Mouse (Mus musculus): ENCODE measurements around the gene Sipa1.

Gene Sipa1

DNA sequence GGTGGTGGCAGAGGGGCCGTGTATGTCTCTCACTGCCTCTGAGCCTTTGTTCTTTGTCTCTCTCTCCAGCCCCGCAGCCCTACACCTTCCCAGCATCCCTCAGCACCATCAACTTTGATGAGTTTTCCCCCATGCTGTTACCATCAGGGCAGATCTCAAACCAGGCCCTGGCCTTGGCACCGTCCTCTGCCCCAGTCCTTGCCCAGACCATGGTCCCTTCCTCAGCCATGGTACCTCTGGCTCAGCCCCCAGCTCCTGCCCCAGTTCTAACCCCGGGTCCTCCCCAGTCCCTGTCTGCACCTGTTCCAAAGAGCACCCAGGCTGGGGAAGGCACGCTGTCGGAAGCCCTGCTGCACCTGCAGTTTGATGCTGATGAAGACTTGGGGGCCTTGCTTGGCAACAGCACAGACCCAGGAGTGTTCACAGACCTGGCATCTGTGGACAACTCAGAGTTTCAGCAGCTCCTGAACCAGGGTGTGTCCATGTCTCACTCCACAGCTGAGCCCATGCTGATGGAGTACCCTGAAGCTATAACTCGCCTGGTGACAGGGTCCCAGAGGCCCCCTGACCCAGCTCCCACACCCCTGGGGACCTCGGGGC, 16.7 kb downstream of the Sipa1 start:
- no peak for DNase-seq (ENCODE audit: low read depth, low spot score)

DNA sequence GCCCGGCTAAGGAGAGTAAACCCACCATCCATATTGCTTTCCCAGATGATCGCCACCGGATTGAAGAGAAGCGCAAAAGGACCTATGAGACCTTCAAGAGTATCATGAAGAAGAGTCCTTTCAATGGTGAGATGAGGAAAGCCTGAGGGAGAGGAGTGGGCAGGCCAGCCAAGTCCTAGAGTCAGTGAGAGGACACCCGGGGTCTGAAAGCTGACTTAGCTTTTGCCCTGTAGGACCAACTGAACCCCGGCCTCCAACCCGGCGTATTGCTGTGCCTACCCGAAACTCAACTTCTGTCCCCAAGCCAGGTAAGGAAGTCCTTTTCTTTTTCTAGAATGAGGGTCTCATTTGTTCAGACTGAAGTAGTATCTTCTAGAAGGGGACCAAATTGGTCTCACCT, 18.2 kb downstream of the Sipa1 start:
- no peak for DNase-seq (ENCODE audit: low read depth, low spot score)

DNA sequence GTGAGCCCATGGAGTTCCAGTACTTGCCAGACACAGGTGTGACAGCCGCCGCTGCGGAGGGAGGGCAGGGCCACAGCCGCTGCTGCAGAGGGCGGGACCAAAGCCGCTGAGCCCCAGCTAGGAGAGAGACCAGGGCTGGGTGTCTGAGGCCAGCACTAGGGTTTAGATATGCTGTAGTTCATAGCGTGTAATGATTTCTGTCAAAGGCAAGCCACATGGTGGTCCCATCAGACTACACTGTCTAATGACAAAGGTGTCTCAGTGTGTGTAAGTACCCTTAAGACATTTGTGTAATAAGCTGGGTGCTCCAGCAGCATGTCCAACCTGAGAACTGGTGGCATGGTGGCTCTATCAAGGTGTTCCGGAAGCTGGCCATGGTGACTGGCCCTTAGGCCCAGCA, 21.9 kb downstream of the Sipa1 start:
- DNase-seq (ENCODE audit: low read depth, low spot score) = no peak

DNA sequence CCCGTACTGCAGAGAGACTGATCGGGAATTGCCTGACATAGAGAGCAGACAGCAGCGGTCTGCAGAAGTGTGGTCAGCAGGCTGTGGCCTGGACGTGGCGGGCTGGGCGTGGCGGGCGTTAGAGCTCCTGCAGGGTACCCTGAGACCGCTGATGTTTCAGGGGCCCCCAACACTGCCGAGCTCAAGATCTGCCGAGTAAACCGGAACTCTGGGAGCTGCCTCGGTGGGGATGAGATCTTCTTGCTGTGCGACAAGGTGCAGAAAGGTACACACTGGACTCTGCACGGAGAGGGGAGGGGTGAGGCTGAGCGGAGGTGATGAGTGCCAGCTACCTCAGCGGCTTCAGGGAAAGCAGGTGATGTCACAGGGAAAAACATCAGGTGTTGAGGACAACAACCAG, 22.5 kb downstream of the Sipa1 start:
- no peak for DNase-seq (ENCODE audit: low read depth, low spot score)

DNA sequence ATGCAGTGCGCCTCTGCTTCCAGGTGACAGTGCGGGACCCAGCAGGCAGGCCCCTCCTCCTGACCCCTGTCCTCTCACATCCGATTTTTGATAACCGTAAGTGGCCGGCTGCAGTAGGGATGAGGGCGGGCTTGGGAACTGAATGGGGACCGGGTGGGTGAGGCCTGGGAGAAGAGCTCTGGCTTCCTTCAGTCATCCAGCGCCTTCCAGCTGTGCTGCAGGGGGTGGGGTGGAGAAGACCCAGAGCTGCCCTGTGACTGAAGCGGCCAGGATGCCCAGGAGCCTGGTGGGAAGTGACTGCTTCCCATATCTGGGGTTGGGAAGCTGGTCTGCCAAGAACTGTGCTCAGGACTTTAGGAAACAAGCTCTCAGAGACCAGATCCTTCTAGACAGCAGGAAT, 23.2 kb downstream of the Sipa1 start:
- DNase-seq (ENCODE audit: low read depth, low spot score) = no peak

DNA sequence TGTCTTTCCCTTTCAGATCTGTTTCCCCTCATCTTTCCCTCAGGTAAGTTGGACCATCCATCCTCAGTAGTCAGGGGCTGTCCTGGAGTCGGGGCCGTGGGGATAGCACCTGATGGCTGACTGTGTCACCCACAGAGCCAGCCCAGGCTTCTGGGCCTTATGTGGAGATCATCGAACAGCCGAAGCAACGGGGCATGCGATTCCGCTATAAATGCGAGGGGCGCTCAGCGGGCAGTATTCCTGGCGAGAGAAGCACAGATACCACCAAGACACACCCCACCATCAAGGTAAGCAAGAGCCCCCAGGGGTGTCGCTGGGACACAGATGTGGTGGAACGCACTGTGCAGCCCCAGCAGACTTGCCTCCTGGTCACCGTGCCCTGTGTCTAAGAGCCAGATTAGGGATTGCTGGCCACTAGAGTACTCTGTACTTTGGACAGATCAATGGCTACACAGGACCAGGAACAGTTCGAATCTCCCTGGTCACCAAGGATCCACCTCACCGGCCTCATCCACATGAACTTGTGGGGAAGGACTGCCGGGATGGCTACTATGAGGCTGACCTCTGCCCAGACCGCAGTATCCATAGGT, 25.0 kb downstream of the Sipa1 start:
- DNase-seq (ENCODE audit: low read depth, low spot score) = no peak

DNA sequence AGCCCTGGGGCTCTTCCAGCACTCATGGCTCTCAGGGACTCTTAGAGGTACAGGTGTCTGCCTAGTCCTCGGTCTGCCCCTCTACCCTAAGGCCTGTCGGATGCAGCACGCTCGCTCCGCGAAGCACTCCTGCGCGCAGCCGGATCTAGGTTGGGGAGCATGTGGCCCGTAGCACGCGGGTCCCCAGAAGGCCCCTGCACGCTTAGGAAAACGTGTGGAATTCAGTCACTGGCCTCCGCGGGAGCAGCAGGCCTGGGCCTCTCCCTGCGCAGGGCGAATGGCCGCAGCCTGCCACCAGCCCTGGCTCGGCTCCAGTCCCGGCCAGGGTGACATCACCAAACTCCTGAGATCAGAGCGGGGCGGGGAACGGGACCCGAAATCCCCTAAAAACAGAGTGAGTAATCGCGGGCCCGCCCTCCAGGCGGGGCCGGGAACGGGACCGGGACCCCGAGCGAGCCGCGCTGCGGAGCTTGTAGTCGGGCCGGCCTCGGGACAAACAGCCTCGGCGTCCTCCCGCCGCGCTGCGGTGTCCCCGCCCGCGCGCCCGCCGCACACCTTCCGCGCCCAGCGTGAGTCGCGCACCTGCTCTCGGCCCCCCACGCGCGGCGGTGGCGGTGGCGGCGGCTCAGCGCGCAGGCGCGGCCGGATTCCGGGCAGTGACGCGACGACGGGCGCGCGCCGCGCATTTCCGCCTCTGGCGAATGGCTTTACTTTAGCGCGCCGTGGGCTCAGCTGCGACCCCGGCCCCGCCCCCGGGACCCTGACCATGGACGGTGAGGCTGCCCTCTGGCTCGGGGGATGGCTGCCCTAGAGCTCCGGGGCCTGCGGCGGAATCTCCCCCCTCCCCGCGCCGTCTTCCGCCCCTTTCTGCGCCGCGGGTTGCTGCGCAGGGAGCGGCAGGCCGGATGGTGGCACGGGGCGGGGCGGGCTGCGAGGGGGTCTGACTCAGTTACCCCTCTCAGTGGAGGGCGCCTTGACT, 26.1 kb downstream of the Sipa1 start, which contains the start of gene Rela:
Gene Rela, plus strand, starts transcription at position 415 of the 979 bp plus-strand sequence.
- peak; percentile 60 for DNase-seq (ENCODE audit: low read depth, low spot score)

DNA sequence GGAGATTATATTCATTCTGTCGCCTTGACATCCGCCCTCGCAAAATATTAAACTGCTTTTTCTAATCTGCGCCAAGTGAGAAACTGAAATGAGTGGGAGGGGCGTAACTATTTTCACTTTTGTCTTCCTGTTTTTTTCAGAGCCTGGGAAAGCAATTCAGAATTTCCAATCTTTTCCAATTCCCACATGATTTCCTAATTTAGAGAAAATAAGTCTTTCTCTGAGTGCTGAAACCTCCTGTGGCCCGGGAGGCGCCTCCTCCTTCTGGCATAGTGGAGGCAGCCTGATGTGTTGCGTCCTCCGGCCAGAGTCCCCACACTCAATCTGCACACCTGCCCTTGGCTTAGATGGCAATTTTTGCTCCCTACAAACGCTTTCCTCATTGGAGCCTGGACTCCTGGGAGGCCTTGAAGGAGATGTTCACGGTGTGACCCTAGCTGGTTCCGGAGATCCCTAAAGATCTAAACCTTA, 26.9 kb downstream of the Sipa1 start:
- peak; percentile 48 for DNase-seq (ENCODE audit: low read depth, low spot score)

DNA sequence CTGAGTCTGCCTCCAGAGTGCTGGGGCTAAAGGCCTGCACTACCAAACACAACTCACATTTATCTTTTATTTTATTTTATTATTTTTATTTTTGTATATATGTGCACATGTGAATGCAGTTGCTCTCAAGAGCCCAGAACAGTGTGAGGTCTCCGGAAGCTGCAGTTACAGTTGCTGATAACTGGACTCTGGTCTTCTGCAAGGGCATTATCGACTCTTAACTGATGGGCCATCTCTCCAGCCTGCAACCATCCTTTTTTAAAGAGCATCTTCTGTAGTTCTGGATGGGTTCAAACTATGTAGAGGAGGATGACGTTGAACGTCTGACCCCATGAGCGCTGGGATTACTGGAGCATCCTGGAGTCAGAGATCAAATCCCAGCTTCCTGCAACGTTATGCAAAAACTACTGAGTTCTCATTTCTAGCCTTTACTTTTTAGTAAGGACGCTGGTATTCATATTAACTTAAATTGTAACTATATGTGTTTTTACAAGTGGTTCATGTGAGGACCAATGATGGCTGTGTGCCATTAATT, 27.4 kb downstream of the Sipa1 start:
- no peak for DNase-seq (ENCODE audit: low read depth, low spot score)

DNA sequence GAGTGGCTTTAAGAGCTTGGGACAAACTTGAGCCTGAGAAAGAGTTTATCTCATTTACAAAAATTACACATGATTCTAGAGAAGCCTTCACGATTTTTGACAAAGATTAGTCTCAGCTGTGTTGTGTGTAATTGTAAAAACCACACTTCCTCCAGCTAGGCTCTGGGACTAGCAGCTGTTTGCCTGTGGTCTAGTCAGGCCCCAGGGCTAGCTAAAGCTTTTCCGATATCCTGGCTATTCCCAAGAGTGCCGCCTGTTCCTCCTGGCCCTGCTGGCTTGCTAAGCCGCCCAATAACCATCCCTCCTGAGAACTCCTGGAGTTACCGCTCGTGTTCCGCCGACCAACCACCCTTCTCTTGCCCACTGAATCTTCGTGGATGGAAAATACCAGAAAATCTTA, 31.4 kb downstream of the Sipa1 start:
- no peak for DNase-seq (ENCODE audit: low read depth, low spot score)

DNA sequence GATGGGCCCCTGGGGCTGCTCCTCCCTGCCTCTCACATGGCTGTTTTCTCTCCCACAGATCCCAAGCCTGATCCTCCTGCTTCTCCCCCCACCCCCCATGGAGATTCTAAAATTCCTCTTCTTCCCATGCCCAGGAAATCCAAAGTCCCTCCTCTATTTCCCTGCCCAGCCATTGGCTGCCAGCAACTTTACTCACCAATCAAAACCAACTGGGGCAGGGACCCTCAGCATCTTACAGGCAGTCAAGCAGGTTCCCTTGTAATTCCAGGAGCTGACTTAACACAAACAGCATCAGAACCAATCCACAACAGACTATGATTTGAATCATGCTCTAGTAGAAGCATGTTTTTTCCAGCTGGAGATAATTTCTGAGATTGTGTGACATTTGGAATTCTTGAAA, 33.6 kb downstream of the Sipa1 start:
- DNase-seq (ENCODE audit: low read depth, low spot score) = no peak

DNA sequence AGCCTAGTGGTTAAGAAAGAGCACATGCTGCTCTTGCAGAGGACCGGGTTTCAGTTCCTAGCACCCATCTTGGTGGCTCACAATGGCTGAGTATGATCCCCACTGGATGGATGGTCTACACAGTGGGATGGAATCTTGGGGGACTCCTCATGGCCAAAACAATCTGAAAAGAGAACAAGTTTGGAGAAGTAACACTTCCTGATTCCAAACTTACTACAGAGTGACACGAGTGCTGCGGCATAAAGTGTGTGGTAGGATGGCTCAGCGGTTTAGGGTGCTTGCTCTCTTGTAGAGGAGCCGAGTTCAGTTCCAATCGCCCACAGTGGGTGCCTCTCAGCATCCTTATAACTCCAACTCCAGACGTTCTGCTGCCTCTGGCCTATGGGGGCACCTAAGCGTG, 38.2 kb downstream of the Sipa1 start:
- no peak for DNase-seq (ENCODE audit: low read depth, low spot score)

DNA sequence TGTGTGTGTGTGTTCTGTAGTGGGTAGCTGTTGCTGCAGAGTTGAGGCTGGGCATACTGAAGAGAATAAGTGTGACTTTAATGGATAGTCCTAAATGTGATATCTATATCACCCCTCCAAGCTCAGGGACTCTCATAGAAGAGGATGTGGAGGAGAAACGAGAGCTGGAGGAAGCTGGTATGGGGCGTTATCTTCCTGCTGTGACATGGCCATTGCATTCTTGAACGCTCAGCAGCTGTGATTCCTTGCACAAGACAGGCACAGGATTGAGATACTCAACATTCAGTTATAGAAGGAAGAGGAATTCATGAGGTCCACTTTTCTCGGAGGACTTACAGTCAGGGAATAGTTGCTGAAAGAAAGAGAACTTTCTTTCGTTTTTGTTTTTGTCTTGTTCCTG, 41.6 kb downstream of the Sipa1 start:
- DNase-seq (ENCODE audit: low read depth, low spot score) = no peak

DNA sequence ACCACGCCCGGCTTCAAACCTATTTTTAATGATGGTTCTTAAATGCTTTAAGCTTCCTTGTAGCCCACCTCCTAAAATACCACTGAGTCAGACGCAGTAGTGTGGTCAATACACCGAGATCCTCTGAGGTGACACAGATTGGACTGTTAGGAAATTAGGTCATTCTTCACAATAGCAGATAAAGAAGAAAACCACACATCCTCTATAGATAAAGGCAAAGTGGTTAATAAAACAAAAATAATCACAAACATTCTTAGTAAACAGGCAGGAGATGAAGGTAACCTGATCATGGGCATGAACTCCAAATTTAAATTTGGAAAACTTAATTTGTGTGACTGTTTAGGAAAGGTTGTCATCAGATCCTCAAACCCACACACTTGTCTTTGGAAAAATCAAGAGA, 43.5 kb downstream of the Sipa1 start:
- no peak for DNase-seq (ENCODE audit: low read depth, low spot score)

DNA sequence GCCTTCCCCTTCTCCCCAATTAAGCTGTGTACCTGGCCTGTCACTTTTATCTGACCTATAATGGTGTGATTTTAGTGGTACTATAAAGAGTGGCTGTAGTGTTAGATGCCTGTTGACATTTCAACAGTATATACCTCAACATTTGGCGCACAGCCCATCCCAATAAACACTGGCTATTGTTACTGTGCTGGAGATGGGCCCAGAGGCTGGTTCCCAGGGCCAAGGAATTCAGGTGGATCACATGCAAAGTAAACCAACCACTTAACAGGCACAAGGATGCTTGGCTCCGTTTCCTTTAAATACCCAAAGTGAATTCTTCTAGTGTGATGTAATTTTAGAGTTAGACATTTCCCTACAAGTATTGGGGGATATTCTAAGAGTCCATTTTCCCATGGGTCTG, 48.6 kb downstream of the Sipa1 start:
- DNase-seq (ENCODE audit: low read depth, low spot score) = no peak

DNA sequence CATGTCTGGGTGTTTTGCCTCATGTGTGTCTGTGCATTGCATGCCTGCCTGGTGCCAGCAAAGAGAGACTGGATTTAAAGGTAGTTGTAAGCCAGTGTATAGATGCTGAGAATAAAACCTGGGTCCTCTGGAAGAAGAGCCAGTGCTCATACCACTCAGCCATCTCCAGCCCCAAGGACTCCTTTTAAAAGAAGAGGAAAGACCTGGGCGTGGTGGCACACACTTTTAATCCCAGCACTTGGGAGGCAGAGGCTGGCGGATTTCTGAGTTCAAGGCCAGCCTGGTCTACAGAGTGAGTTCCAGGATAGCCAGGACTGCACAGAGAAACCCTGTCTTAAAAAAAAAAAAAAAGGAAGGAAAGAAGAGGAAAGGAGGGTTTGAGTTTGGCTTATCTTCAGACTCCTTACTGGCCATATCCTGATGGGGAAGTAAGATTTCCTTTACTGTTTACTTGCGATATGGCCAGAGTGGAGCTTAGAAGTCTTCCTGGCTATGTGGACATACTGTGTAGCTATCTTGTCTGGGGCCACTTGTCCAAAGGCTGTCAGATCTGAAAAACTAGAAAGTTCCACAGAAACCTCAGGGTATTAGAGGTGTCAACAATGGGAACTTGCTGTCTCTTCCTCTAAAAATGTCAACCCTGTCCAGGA, 50.6 kb downstream of the Sipa1 start:
- DNase-seq (ENCODE audit: low read depth, low spot score) = no peak

DNA sequence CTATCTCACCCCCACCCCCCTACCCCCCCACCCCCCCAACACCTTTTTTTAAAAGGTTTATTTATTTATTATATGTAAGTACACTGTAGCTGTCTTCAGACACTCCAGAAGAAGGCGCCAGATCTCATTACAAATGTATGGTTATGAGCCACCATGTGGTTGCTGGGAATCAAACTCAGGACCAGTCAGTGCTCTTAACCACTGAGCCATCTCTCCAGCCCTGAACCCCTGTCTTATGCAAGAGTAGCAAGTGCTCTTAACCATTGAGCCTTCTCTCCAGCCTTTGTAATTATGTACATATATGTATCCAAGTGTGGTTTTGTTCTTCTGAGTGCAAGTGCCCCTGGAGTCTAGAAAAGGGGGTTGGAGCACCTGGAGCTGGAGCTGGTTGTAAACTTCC, 51.5 kb downstream of the Sipa1 start:
- no peak for DNase-seq (ENCODE audit: low read depth, low spot score)

DNA sequence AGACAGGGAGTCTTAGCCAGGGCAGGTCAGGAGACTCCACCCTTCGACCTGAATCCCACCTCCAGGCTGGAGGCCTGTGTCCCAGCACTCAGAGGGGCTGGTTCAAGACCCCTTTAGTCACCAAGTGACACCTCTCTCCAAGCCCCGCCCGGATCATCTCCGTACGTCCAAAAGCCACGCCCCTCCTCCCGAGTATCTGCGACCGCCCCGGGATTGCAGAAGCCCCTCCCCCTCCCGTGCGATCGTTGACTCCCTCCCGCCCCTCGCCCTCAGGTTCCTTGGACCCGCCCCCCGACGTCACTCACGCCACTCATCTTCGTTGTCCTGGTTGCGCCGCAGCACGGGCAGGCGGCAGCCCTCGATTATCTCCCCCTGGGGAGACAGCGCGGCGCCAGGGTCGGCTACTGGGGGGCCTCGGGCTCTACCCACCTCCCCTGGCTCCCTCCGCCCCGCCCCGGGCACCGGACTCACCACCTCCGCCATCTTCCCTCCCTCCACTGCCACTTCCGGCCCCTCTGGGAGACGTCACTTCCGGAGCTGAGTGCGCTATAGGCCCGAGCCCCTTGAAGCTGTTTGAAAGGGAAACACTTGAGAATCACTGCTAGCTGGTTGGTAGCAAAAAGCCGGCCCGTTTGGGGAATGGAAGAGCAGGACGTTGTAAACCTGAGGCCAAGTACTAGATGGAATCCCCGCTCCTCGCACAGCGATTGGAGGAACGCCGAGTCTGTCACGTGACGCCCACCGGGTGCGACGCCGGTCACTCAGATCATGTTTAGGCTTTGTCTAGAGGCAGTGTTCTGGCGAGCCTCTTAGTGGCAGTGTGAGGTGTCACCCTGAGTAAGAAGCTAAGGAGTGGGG, 53.7 kb downstream of the Sipa1 start, which contains the start of gene Kat5:
Gene Kat5, minus strand, starts transcription at position 691 of the 858 bp plus-strand sequence.
- DNase-seq (ENCODE audit: low read depth, low spot score) = peak; percentile 80

DNA sequence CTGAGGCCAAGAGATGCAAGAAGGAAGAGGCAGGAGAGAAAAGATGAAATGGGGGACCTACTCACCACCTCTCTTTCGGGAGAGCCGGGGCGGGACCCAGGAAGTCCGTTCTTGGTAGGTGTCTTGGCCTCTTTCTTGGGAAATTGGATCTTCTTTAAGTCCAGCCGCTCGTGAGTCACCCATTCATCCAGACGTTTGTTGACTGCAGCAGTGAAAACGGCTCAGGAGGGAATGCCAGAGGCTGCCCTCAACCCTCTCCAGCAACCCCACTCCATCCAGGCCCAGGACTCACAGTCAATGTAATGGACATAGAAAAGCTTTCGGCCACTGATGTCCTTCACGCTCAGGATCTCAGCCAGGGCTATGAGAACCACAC, 54.3 kb downstream of the Sipa1 start:
- DNase-seq (ENCODE audit: low read depth, low spot score) = no peak

DNA sequence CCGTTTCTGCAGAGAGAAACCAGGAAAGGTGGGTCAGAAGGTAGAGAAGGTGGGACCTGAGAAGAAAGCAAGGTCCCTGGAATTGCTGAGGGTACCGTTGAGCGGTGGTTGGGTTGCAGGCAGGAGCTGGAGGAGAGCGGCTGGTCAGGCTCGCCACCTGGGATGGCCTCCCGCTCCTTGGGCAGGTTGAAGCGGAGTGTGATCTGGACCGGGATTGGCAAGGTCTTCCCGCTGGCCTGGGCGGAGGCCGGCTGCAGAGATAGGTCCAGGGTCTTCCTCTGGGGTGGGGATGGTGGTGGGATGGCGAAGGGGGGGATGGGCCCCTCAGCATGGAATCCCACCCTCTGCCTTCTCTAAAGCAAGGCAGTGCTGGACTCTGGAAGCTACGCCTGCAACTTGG, 54.8 kb downstream of the Sipa1 start:
- no peak for DNase-seq (ENCODE audit: low read depth, low spot score)
